Mouse (Mus musculus): Measurements from ENCODE around the gene Rexo1. TPM values are rescaled to one million over a fixed set of nuclear protein-coding genes. Genes with fewer than 3 reads are reported as not detected.

Rexo1 gene
- total RNA-seq, 1 experiment = 27.4 TPM

GRCm38 (mm10) chr10:80533704-80534103 lies 27.7 kb downstream of the Rexo1 start:
- no peak overlapping the region for H3K4me3 ChIP-seq (ENCODE audit: insufficient read depth in 1 of 2, low read depth in 1 of 2, low read length in 2 of 2, poor library complexity in 1 of 2, severe bottlenecking in 1 of 2)
- peaks cover 2 to 15% of the 10 kb centered on the region in 2 experiments; a peak in 2 of 4 replicates for H3K4me1 ChIP-seq (ENCODE audit: control insufficient read depth in 2 of 2, insufficient read depth in 2 of 2, low read length in 2 of 2, poor library complexity in 1 of 2)
- H3K27ac ChIP-seq (ENCODE audit: insufficient read depth, low read depth, low read length, poor library complexity, severe bottlenecking) = no peak overlapping the region
- H3K9me3 ChIP-seq (ENCODE audit: control insufficient read depth, insufficient read depth, low read depth, low read length) = no peaks in the 10 kb centered on the region
- TF ChIP-seq ZC3H11A (IDR thresholded peaks at IDR 0.05; ENCODE audit: borderline replicate concordance, low read depth, low read length) (no peak), HCFC1 (IDR thresholded peaks at IDR 0.05; ENCODE audit: borderline replicate concordance, insufficient read depth, low read length) (no peak), MAFK (IDR thresholded peaks at IDR 0.05; ENCODE audit: insufficient read depth, low read depth, low read length) (no peak), CHD2 (IDR thresholded peaks at IDR 0.05; ENCODE audit: low read depth, low read length) (no peak), ZNF384 (IDR thresholded peaks at IDR 0.05; ENCODE audit: low read depth, low read length) (no peak)
- in situ Hi-C loops (cut with MboI; ENCODE audit: low sequenced_read_pairs in 2 of 2, unreplicated experiment in 2 of 2) = no loop called here
- DNase-seq (ENCODE audit: low read depth, low spot score) = peak; percentile 72
- no peaks in the 10 kb centered on the region for H3K36me3 ChIP-seq (ENCODE audit: control insufficient read depth, insufficient read depth, low read length, poor library complexity, severe bottlenecking)
- H3K9ac ChIP-seq (ENCODE audit: insufficient read depth, low read depth, low read length, poor library complexity, severe bottlenecking) = no peak overlapping the region

DNA sequence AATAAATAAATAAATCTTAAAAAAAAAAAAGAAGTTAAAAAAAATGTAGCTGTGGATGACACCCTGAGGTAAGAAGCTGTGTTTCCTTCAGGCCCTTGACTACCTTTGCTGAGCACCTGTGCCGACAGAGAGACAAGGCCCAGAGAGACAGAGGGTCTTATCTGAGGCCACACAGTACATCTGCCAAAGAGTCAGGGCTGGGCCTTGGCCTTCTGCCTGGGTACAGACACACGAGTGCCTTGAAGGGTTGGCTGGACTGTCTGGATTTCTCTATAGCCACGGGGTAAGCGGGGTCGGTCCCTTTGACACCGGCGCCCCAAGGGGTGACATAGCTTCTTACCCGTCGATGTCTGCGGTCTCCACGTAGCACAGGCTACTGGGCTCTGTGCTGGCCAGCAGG lies 28.6 kb downstream of the Rexo1 start:
- H3K9ac ChIP-seq (ENCODE audit: insufficient read depth, low read depth, low read length, poor library complexity, severe bottlenecking) = no peak overlapping the region
- no peak overlapping the region for H3K4me3 ChIP-seq (ENCODE audit: insufficient read depth in 1 of 2, low read depth in 1 of 2, low read length in 2 of 2, poor library complexity in 1 of 2, severe bottlenecking in 1 of 2)
- DNase-seq (ENCODE audit: low read depth, low spot score) = no peak
- H3K36me3 ChIP-seq (ENCODE audit: control insufficient read depth, insufficient read depth, low read length, poor library complexity, severe bottlenecking) = no peaks in the 10 kb centered on the region
- in situ Hi-C loops (cut with MboI; ENCODE audit: low sequenced_read_pairs in 2 of 2, unreplicated experiment in 2 of 2) = no loop called here
- H3K27ac ChIP-seq (ENCODE audit: insufficient read depth, low read depth, low read length, poor library complexity, severe bottlenecking) = no peak overlapping the region
- H3K4me1 ChIP-seq (ENCODE audit: control insufficient read depth in 2 of 2, insufficient read depth in 2 of 2, low read length in 2 of 2, poor library complexity in 1 of 2) = peaks cover 2 to 18% of the 10 kb centered on the region in 2 experiments; a peak in 2 of 4 replicates
- H3K9me3 ChIP-seq (ENCODE audit: control insufficient read depth, insufficient read depth, low read depth, low read length) = no peaks in the 10 kb centered on the region
- TF ChIP-seq ZC3H11A (IDR thresholded peaks at IDR 0.05; ENCODE audit: borderline replicate concordance, low read depth, low read length) (no peak), CHD2 (IDR thresholded peaks at IDR 0.05; ENCODE audit: low read depth, low read length) (no peak), MAFK (IDR thresholded peaks at IDR 0.05; ENCODE audit: insufficient read depth, low read depth, low read length) (no peak), ZNF384 (IDR thresholded peaks at IDR 0.05; ENCODE audit: low read depth, low read length) (no peak), HCFC1 (IDR thresholded peaks at IDR 0.05; ENCODE audit: borderline replicate concordance, insufficient read depth, low read length) (no peak)

GRCm38 (mm10) chr10:80526172-80526571 lies 35.2 kb downstream of the Rexo1 start:
- Histone ChIP-seq H3K27ac (ENCODE audit: insufficient read depth, low read depth, low read length, poor library complexity, severe bottlenecking) (no peak overlapping the region), H3K4me3 (ENCODE audit: insufficient read depth in 1 of 2, low read depth in 1 of 2, low read length in 2 of 2, poor library complexity in 1 of 2, severe bottlenecking in 1 of 2) (peak overlapping the region; percentile 40 to 69; a peak in 3 of 4 replicates), H3K36me3 (ENCODE audit: control insufficient read depth, insufficient read depth, low read length, poor library complexity, severe bottlenecking) (no peaks in the 10 kb centered on the region), H3K9ac (ENCODE audit: insufficient read depth, low read depth, low read length, poor library complexity, severe bottlenecking) (0 out of 2 replicates have a peak overlapping the region, but pooled peaks have one; percentile 25), H3K9me3 (ENCODE audit: control insufficient read depth, insufficient read depth, low read depth, low read length) (no peaks in the 10 kb centered on the region), H3K4me1 (ENCODE audit: control insufficient read depth in 2 of 2, insufficient read depth in 2 of 2, low read length in 2 of 2, poor library complexity in 1 of 2) (peaks cover 5 to 13% of the 10 kb centered on the region in 2 experiments; a peak in 2 of 4 replicates)
- peak; percentile 64 for DNase-seq (ENCODE audit: low read depth, low spot score)
- in situ Hi-C loops (cut with MboI; ENCODE audit: low sequenced_read_pairs in 2 of 2, unreplicated experiment in 2 of 2) = no loop called here
- no peak for TF ChIP-seq MAFK (IDR thresholded peaks at IDR 0.05; ENCODE audit: insufficient read depth, low read depth, low read length)
- TF ChIP-seq CHD2 (IDR thresholded peaks at IDR 0.05; ENCODE audit: low read depth, low read length) = 0 out of 2 replicates have a peak, but pooled peaks have one; percentile 12
- 0 out of 2 replicates have a peak, but pooled peaks have one; percentile 4 for TF ChIP-seq HCFC1 (IDR thresholded peaks at IDR 0.05; ENCODE audit: borderline replicate concordance, insufficient read depth, low read length)
- no peak for TF ChIP-seq ZNF384 (IDR thresholded peaks at IDR 0.05; ENCODE audit: low read depth, low read length)

- DNase-seq (ENCODE audit: low read depth, low spot score) = no peak
- H3K36me3 ChIP-seq (ENCODE audit: control insufficient read depth, insufficient read depth, low read length, poor library complexity, severe bottlenecking) = no peaks in the 10 kb centered on the region
- no peak overlapping the region for H3K27ac ChIP-seq (ENCODE audit: insufficient read depth, low read depth, low read length, poor library complexity, severe bottlenecking)
- in situ Hi-C loops (cut with MboI; ENCODE audit: low sequenced_read_pairs in 2 of 2, unreplicated experiment in 2 of 2) = no loop called here
- TF ChIP-seq ZNF384 (IDR thresholded peaks at IDR 0.05; ENCODE audit: low read depth, low read length) (no peak), HCFC1 (IDR thresholded peaks at IDR 0.05; ENCODE audit: borderline replicate concordance, insufficient read depth, low read length) (no peak), ZC3H11A (IDR thresholded peaks at IDR 0.05; ENCODE audit: borderline replicate concordance, low read depth, low read length) (no peak), CHD2 (IDR thresholded peaks at IDR 0.05; ENCODE audit: low read depth, low read length) (no peak), MAFK (IDR thresholded peaks at IDR 0.05; ENCODE audit: insufficient read depth, low read depth, low read length) (no peak)
- no peaks in the 10 kb centered on the region for H3K9me3 ChIP-seq (ENCODE audit: control insufficient read depth, insufficient read depth, low read depth, low read length)
- peaks cover 5 to 17% of the 10 kb centered on the region in 2 experiments; a peak in 2 of 4 replicates for H3K4me1 ChIP-seq (ENCODE audit: control insufficient read depth in 2 of 2, insufficient read depth in 2 of 2, low read length in 2 of 2, poor library complexity in 1 of 2)
- H3K9ac ChIP-seq (ENCODE audit: insufficient read depth, low read depth, low read length, poor library complexity, severe bottlenecking) = no peak overlapping the region
- H3K4me3 ChIP-seq (ENCODE audit: insufficient read depth in 1 of 2, low read depth in 1 of 2, low read length in 2 of 2, poor library complexity in 1 of 2, severe bottlenecking in 1 of 2) = no peak overlapping the region
Measured at GRCm38 (mm10) chr10:80523299-80523698, 38.1 kb downstream of the Rexo1 start.
